Mouse (Mus musculus) duodenum, adult 2 months (tissue): ENCODE data around the gene Gm3033. TPM values are rescaled to one million over a fixed set of nuclear protein-coding genes. Genes with fewer than 3 reads are reported as not detected.

ENCODE experiments used
- polyA plus RNA-seq: library from polyadenylated mRNA; depleted of rRNA; stranded (reverse); fragments of >200 nt; gene quantifications from 2 replicates; pipeline ENCODE4 v1.2.3, GENCODE M21; 2012; ENCODE audit warnings: low replicate concordance; rRNA removed

The Gm3033 gene
- not detected in 2 replicates for polyA plus RNA-seq

GRCm38 (mm10) chr14:3845945-3846344 is at the start of gene Gm3033:
Gene Gm3033, plus strand, starts transcription at chr14:3846245.

DNA sequence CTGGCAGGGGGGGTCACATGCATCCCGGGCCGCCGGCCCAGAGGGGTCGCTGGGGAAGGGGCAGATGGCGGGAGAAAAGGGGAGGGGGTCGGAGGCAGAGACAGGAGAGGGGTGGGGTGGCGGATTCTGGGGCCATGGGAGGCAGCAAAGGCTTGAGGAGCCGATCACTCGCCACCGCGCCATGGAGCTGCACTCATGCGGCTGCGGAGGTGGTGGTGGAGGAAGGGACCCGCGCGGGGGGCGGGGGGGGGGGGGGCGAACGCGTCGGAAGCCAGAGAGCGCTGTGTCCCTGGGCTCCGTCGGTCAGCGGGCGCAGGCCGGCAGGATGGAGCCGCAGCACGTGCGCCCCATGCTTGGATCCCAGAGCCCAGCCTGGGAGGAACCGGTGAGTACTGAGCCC is 36.3 kb upstream of the Gm3033 start, which contains the start of gene Gm3002:
Gm3002 (plus strand) TSS at position 301 of the 400 bp plus-strand sequence.

GRCm38 (mm10) chr14:3883872-3884271 is 37.8 kb downstream of the Gm3033 start, which contains the start of gene Gm2916:
Gene Gm2916, plus strand, starts transcription at chr14:3884172.

Other genes with a start within 250 kb of the Gm3033 start
- gene Gm3012, start 211.7 kb upstream of the Gm3033 start, polyA plus RNA-seq: not detected in 2 replicates
- gene Gm3020, start 194.2 kb upstream of the Gm3033 start, polyA plus RNA-seq: not detected in 2 replicates
- gene Gm3043, start 157.5 kb upstream of the Gm3033 start, polyA plus RNA-seq: not detected in 2 replicates
- not detected in 2 replicates for gene Gm3002, start 36.2 kb upstream of the Gm3033 start, polyA plus RNA-seq
- not detected in 2 replicates for gene Gm2916, start 37.9 kb downstream of the Gm3033 start, polyA plus RNA-seq
- gene Gm3029, start 85.5 kb downstream of the Gm3033 start, polyA plus RNA-seq: not detected in 2 replicates
- not detected in 2 replicates for gene Gm3095, start 117.3 kb downstream of the Gm3033 start, polyA plus RNA-seq
- not detected in 2 replicates for gene Gm3099, start 152.1 kb downstream of the Gm3033 start, polyA plus RNA-seq
- gene Gm5796, start 177.7 kb downstream of the Gm3033 start, polyA plus RNA-seq: not detected in 2 replicates
- gene Gm3115, start 237.9 kb downstream of the Gm3033 start, polyA plus RNA-seq: not detected in 2 replicates